Mouse (Mus musculus) natural killer cell, adult 2 months (primary cell): Measurements from ENCODE around the gene Msl1.

Experiments
- DNase-seq, 2 experiments: peaks; one replicate each; pipeline ENCODE4 v3.0.0; 2022; ENCODE audit warnings: low spot score in 2 of 2

Gene Msl1

GRCm38 (mm10) chr11:98795015-98795713 lies at the start of gene Msl1:
Gene Msl1, plus strand, starts transcription at chr11:98795516.
- DNase-seq = peak; percentile 76 to 82

- DNase-seq = no peak
Measured at GRCm38 (mm10) chr11:98745932-98746853, 49.1 kb upstream of the Msl1 start.

GRCm38 (mm10) chr11:98746855-98747693 lies 48.2 kb upstream of the Msl1 start:
- DNase-seq = peak; percentile 52 to 63

- DNase-seq = no peak
Measured at GRCm38 (mm10) chr11:98747804-98748505, 47.4 kb upstream of the Msl1 start.

- peak; percentile 53 to 59 for DNase-seq
Measured at GRCm38 (mm10) chr11:98748506-98749416, 46.6 kb upstream of the Msl1 start.

GRCm38 (mm10) chr11:98749716-98750115 lies 45.6 kb upstream of the Msl1 start:
- no peak for DNase-seq

- no peak for DNase-seq
Measured at GRCm38 (mm10) chr11:98750351-98751201, 44.7 kb upstream of the Msl1 start.

GRCm38 (mm10) chr11:98751221-98751782 lies 44.0 kb upstream of the Msl1 start:
- no peak for DNase-seq

GRCm38 (mm10) chr11:98752562-98753140 lies 42.7 kb upstream of the Msl1 start:
- no peak for DNase-seq

GRCm38 (mm10) chr11:98753264-98753663 lies 42.1 kb upstream of the Msl1 start:
- no peak for DNase-seq

- no peak for DNase-seq
Measured at GRCm38 (mm10) chr11:98754151-98754620, 41.1 kb upstream of the Msl1 start.

GRCm38 (mm10) chr11:98754621-98755181 lies 40.6 kb upstream of the Msl1 start:
- DNase-seq = peak; percentile 62 to 76

- DNase-seq = no peak
Measured at GRCm38 (mm10) chr11:98755726-98756380, 39.5 kb upstream of the Msl1 start.

GRCm38 (mm10) chr11:98756711-98757110 lies 38.6 kb upstream of the Msl1 start:
- DNase-seq = no peak

- no peak for DNase-seq
Measured at GRCm38 (mm10) chr11:98761939-98762338, 33.4 kb upstream of the Msl1 start.

- DNase-seq = no peak
Measured at GRCm38 (mm10) chr11:98762756-98763501, 32.4 kb upstream of the Msl1 start.

GRCm38 (mm10) chr11:98763502-98763861 lies 31.8 kb upstream of the Msl1 start:
- no peak for DNase-seq
